Mouse (Mus musculus): ENCODE measurements around the gene Tet3.

DNA sequence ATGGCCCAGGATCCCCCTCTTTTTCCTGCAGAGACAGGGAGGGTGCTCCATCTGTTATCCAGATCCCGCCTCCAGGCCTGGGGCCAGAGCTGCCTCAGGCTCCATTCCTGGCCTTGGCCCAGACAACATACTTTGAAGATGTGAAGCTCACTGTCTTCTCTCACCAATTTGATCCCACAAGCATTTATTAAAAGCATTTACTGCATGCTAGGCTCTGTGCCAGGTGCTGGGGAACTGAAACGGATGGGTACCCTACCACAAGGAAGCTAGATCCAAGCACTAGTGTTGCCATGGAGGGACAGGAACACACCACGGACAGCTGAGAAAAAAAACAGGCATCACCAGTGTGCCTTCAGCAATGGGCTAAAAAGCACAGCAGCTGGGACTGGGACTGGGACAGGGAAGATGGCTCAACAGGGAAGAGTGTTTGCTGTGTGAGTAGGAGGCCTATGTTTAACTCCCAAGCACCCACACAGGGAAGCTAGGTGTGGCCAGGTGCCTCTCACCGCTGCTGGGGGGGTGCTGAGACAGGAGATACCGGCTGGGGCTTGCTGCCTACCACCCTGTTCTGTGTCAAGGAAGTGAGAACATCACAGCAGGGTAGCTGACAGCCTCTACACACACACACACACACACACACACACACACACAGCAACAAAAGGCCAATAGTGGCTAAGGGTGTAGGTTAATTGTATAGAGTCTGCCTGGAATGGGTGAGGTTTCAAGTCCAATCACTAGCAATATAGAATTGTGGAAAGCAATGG, 30.7 kb downstream of the Tet3 start:
- no peak for TF ChIP-seq CTCF (IDR thresholded peaks at IDR 0.05; ENCODE audit: low read depth)
- TF ChIP-seq EP300 (IDR thresholded peaks at IDR 0.05; ENCODE audit: low read depth), result no peak

All from liver, postnatal 0 days (tissue).